Mouse (Mus musculus) stomach, postnatal 0 days (tissue): ENCODE measurements around the gene AI597479. TPM values are rescaled to one million over a fixed set of nuclear protein-coding genes. Genes with fewer than 3 reads are reported as not detected.

Experiments used
- ATAC-seq: fragments of 200-750 bp; cut with Nextera tagmentation; 2 replicates; pipeline ENCODE4 v1.8.0; 2017; ENCODE audit not compliant: low FRiP score, low TSS enrichment
- DNase-seq: peaks from one replicate; pipeline ENCODE4 v3.0.0-alpha.2; 2016; ENCODE audit warnings: low spot score
- H3K27ac ChIP-seq: fragments of 300-500 bp; sonication (generic); replicated peaks from 2 replicates; pipeline ENCODE4 v1.5.1; 2014; ENCODE audit warnings: mild to moderate bottlenecking, control low read depth
- H3K27me3 ChIP-seq: fragments of 300-500 bp; sonication (generic); 2 replicates; pipeline ENCODE4 v1.6.1; 2014; ENCODE audit warnings: low read length; ENCODE audit not compliant: control insufficient read depth, insufficient read depth
- H3K36me3 ChIP-seq: fragments of 300-500 bp; sonication (generic); 2 replicates; pipeline ENCODE4 v1.6.1; 2014; ENCODE audit warnings: low read length, mixed read lengths; ENCODE audit not compliant: control insufficient read depth, insufficient read depth
- H3K4me1 ChIP-seq: fragments of 300-500 bp; sonication (generic); replicated peaks from 2 replicates; pipeline ENCODE4 v1.6.1; 2014; ENCODE audit warnings: antibody characterized with exemption; ENCODE audit not compliant: control insufficient read depth, insufficient read depth
- H3K4me2 ChIP-seq: fragments of 300-500 bp; sonication (generic); replicated peaks from 2 replicates; pipeline ENCODE4 v1.6.1; 2014; ENCODE audit warnings: low read depth, mild to moderate bottlenecking, control low read depth, moderate library complexity
- H3K4me3 ChIP-seq: fragments of 300-500 bp; sonication (generic); 2 replicates; pipeline ENCODE4 v1.5.1; 2014; ENCODE audit warnings: low read depth, low read length, control low read depth
- H3K9ac ChIP-seq: fragments of 300-500 bp; sonication (generic); 2 replicates; pipeline ENCODE4 v1.6.1; 2014; ENCODE audit warnings: mild to moderate bottlenecking, low read length, control low read depth, mixed read lengths
- H3K9me3 ChIP-seq: fragments of 300-500 bp; sonication (generic); 2 replicates; pipeline ENCODE4 v1.6.1; 2016; ENCODE audit warnings: low read length; ENCODE audit not compliant: control insufficient read depth
- CTCF ChIP-seq: IDR thresholded peaks from 2 replicates; pipeline ENCODE4 v1.5.1; 2016; ENCODE audit warnings: antibody characterized with exemption, low read depth, mild to moderate bottlenecking, moderate library complexity
- EP300 ChIP-seq: optimal IDR thresholded peaks from 2 replicates; pipeline ENCODE3; 2016; ENCODE audit warnings: antibody characterized with exemption
- WGBS: fragments of 180-500 bp; shearing (Covaris S2); extraction: QIAGEN DNeasy Blood & Tissue Kit; methylation state at CpG from one replicate; pipeline ENCODE4 v1.1.7; 2014; 5-methylcytosine and 5-hydroxymethylcytosine counted together
- polyA plus RNA-seq: library from polyadenylated mRNA; unstranded; fragments of >200 nt; fragmentation: Nextera tagmentation; extraction: Ambion mirVana; gene quantifications from 2 replicates; pipeline ENCODE4 v1.2.1, GENCODE M21; 2015

The AI597479 gene
- polyA plus RNA-seq, 1 experiment from 2014 or later, result 11.2 TPM

- Histone ChIP-seq H3K27ac (no peak overlapping the region), H3K4me1 (peaks cover 5% of the 10 kb centered on the region; the same call in 1 of the 2 replicates), H3K4me2 (no peak overlapping the region), H3K9ac (no peak overlapping the region), H3K9me3 (no peaks in the 10 kb centered on the region), H3K4me3 (no peak overlapping the region), H3K36me3 (0 out of 2 replicates have a peak, but pooled peaks cover 2% of the 10 kb centered on the region), H3K27me3 (no peaks in the 10 kb centered on the region)
- 82% methylated on average over 1 of the region's 1 CpGs for WGBS
- no peak for DNase-seq
- no peak for TF ChIP-seq EP300
- no peak for TF ChIP-seq CTCF
- ATAC-seq, result no peak
Measured at GRCm38 (mm10) chr1:43090418-43090817, 8.1 kb upstream of the AI597479 start.

GRCm38 (mm10) chr1:43091306-43092055 lies 7.0 kb upstream of the AI597479 start:
- ATAC-seq (peak; percentile 14; the same call in 1 of the 2 replicates), DNase-seq (no peak)
- Histone ChIP-seq H3K27me3 (no peaks in the 10 kb centered on the region), H3K4me3 (peak overlapping the region; percentile 84), H3K9ac (peak overlapping the region; percentile 90), H3K4me1 (peaks cover 5% of the 10 kb centered on the region; the same call in 1 of the 2 replicates), H3K9me3 (no peaks in the 10 kb centered on the region), H3K36me3 (0 out of 2 replicates have a peak, but pooled peaks cover 2% of the 10 kb centered on the region), H3K4me2 (peak overlapping the region; percentile 89), H3K27ac (peak overlapping the region; percentile 88)
- no peak for TF ChIP-seq CTCF
- no peak for TF ChIP-seq EP300
- WGBS, result 40% methylated on average over 13 of the region's 13 CpGs

GRCm38 (mm10) chr1:43092056-43093015 lies 6.2 kb upstream of the AI597479 start:
- Histone ChIP-seq H3K27ac (peak overlapping the region; percentile 88), H3K4me1 (peaks cover 5% of the 10 kb centered on the region; the same call in 1 of the 2 replicates), H3K9ac (peak overlapping the region; percentile 90), H3K36me3 (0 out of 2 replicates have a peak, but pooled peaks cover 2% of the 10 kb centered on the region), H3K4me2 (peak overlapping the region; percentile 89), H3K4me3 (peak overlapping the region; percentile 84), H3K9me3 (no peaks in the 10 kb centered on the region), H3K27me3 (no peaks in the 10 kb centered on the region)
- TF ChIP-seq EP300 (no peak), CTCF (no peak)
- ATAC-seq, result peak; percentile 91
- under 1% methylated on average over 92 of the region's 102 CpGs for WGBS
- DNase-seq, result peak; percentile 77

GRCm38 (mm10) chr1:43094206-43094605 lies 4.3 kb upstream of the AI597479 start:
- TF ChIP-seq CTCF (no peak), EP300 (no peak)
- H3K4me2 ChIP-seq, result no peak overlapping the region
- no peak overlapping the region for H3K9ac ChIP-seq
- no peaks in the 10 kb centered on the region for H3K27me3 ChIP-seq
- no peaks in the 10 kb centered on the region for H3K36me3 ChIP-seq
- no peak overlapping the region for H3K4me3 ChIP-seq
- ATAC-seq, result no peak
- 91% methylated on average over 2 of the region's 2 CpGs for WGBS
- no peak overlapping the region for H3K27ac ChIP-seq
- no peaks in the 10 kb centered on the region for H3K9me3 ChIP-seq
- H3K4me1 ChIP-seq, result peaks cover 5% of the 10 kb centered on the region; the same call in 1 of the 2 replicates
- no peak for DNase-seq

GRCm38 (mm10) chr1:43108729-43109128 lies 10.2 kb downstream of the AI597479 start:
- no peaks in the 10 kb centered on the region for H3K9me3 ChIP-seq
- 87% methylated on average over 2 of the region's 2 CpGs for WGBS
- H3K9ac ChIP-seq, result no peak overlapping the region
- H3K4me3 ChIP-seq, result no peak overlapping the region
- H3K27me3 ChIP-seq, result no peaks in the 10 kb centered on the region
- H3K4me1 ChIP-seq, result no peaks in the 10 kb centered on the region
- no peak for TF ChIP-seq CTCF
- TF ChIP-seq EP300, result no peak
- H3K27ac ChIP-seq, result no peak overlapping the region
- no peak for ATAC-seq
- peaks cover 7% of the 10 kb centered on the region; the same call in 1 of the 2 replicates for H3K36me3 ChIP-seq
- DNase-seq, result no peak
- H3K4me2 ChIP-seq, result no peak overlapping the region
